25 mouse cellular contexts compared by ENCODE assay signal in the genomic region with DNA sequence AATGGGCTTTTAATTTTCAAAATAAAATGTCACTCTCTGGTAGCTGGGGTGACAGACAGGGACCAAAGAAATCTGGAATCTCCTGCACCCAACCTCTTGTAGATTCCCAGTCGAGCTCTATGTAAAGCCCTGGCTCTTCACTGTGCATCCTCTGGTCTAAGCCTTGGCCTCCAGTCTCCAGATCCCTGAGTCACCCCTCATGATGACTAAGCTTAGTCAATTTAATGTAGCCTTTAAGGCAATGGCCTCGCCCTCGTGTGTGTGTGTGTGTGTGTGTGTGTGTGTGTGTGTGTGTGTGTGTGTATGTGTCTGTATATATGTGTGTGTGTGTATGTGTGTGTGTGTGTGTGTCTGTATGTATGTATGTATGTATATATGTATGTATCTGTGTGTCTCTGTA. TPM values are rescaled to one million over a fixed set of nuclear protein-coding genes. Genes with fewer than 3 reads are reported as not detected.
"Had no signal": no experiment of that assay in that cellular context is flagged by ENCODE, and none has a peak within 500 bp of the region (broad histone marks: within the 10 kb centered on the region; RNA-seq: fewer than 3 reads in every experiment).

No protein-coding gene starts in this region.

- DNase-seq: lung, adult 2 months; lung, postnatal 10 days; lung, postnatal 4 days; midbrain, embryonic 14.5 days; retina, postnatal 1 day; right cerebral cortex, adult 18-20 months; right cerebral cortex, postnatal 25 days; right cerebral cortex, postnatal 4 days; spleen, adult 18-20 months; thymus, adult 18-20 months; thymus, postnatal 14 days; thymus, postnatal 36 days had no signal

- H3K4me2 ChIP-seq: lung, embryonic 15.5 days; midbrain, embryonic 12.5 days; neural tube, embryonic 13.5 days; neural tube, embryonic 15.5 days had no signal

- H3K9me3 ChIP-seq: lung, embryonic 15.5 days; midbrain, embryonic 10.5 days; midbrain, embryonic 12.5 days; neural tube, embryonic 13.5 days; neural tube, embryonic 15.5 days had no signal

- H3K27ac ChIP-seq: lung, embryonic 15.5 days; midbrain, embryonic 10.5 days; midbrain, embryonic 12.5 days; neural tube, embryonic 13.5 days; neural tube, embryonic 15.5 days had no signal

- H3K4me3 ChIP-seq: lung, embryonic 15.5 days; midbrain, embryonic 10.5 days; midbrain, embryonic 12.5 days; myocyte; neural tube, embryonic 13.5 days; neural tube, embryonic 15.5 days had no signal

- ATAC-seq: midbrain, embryonic 16.5 days had no signal

- H3K36me3 ChIP-seq: lung, embryonic 15.5 days; midbrain, embryonic 10.5 days; midbrain, embryonic 12.5 days; neural tube, embryonic 13.5 days; neural tube, embryonic 15.5 days had no signal

- H3K9ac ChIP-seq: lung, embryonic 15.5 days; midbrain, embryonic 12.5 days; neural tube, embryonic 15.5 days had no signal

RNA-seq across cellular contexts. Expression of a gene that starts 3.1 kb away (rescaled TPM):
- total RNA-seq: megakaryocyte, adult 5-6 weeks; megakaryocyte-erythroid progenitor cell, adult 5-6 weeks had no signal
- polyA plus RNA-seq: lung, adult 2 months had no signal

RNA-seq across cellular contexts. Expression of a gene that starts 23.7 kb away (rescaled TPM):
- total RNA-seq: megakaryocyte, adult 5-6 weeks; megakaryocyte-erythroid progenitor cell, adult 5-6 weeks had no signal
- polyA plus RNA-seq: lung, adult 2 months; lung, embryonic 15.5 days; midbrain, embryonic 16.5 days; small intestine, adult 2 months; stomach, embryonic 16.5 days had no signal

RNA-seq across cellular contexts. Expression of a gene that starts 31.0 kb away (rescaled TPM):
- total RNA-seq: megakaryocyte, adult 5-6 weeks; megakaryocyte-erythroid progenitor cell, adult 5-6 weeks had no signal
- polyA plus RNA-seq: midbrain, embryonic 10.5 days; midbrain, embryonic 12.5 days; midbrain, embryonic 14.5 days; midbrain, embryonic 16.5 days; stomach, embryonic 14.5 days had no signal

RNA-seq across cellular contexts. Expression of a gene that starts 34.6 kb away (rescaled TPM):
- total RNA-seq: megakaryocyte, adult 5-6 weeks; megakaryocyte-erythroid progenitor cell, adult 5-6 weeks had no signal
- polyA plus RNA-seq: lung, adult 2 months; lung, embryonic 15.5 days; midbrain, embryonic 10.5 days; midbrain, embryonic 12.5 days; midbrain, embryonic 14.5 days; midbrain, embryonic 16.5 days; neural tube, embryonic 11.5 days; neural tube, embryonic 13.5 days; neural tube, embryonic 15.5 days; stomach, embryonic 14.5 days had no signal

RNA-seq across cellular contexts. Expression of a gene that starts 45.1 kb away (rescaled TPM):
- total RNA-seq: megakaryocyte, adult 5-6 weeks; megakaryocyte-erythroid progenitor cell, adult 5-6 weeks had no signal
- polyA plus RNA-seq: midbrain, embryonic 12.5 days; midbrain, embryonic 14.5 days; midbrain, embryonic 16.5 days; small intestine, adult 2 months; stomach, embryonic 14.5 days had no signal
